ENCODE assay signal across 9 mouse cellular contexts in the genomic region with DNA sequence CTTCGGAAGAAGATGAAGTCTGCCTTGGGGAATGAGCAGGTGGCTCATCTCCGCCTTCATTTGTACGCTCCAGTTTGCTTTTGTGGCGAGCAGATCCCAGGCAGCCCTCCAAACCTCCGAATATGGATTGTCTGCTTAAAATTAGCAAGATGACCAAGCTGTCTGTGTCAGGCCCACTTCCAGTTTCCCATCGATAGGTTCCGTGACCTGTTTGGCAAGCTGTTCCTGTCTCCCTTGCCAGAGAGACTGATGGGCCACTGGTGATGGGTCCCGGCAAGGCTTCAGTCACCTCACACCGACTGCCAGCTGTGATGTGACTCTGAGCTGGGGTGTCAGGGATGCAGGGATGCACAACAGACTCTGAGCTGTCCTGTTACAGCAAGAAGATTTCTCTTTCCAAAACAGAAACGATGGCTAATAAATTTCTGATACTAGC.
DNase-seq lines count a peak whose midpoint lies in the region; ATAC-seq and TF ChIP-seq lines count a peak whose summit lies in the region.
"Had no signal": no experiment of that assay in that cellular context is flagged by ENCODE, and none has a peak within 500 bp of the region (broad histone marks: within the 10 kb centered on the region; RNA-seq: fewer than 3 reads in every experiment).

No protein-coding gene starts in this region.

- ATAC-seq in hindbrain, embryonic 14.5 days (ENCODE audit: low FRiP score): peak; percentile 43; the same call in 1 of the 2 replicates
- ATAC-seq in hindbrain, embryonic 11.5 days (ENCODE audit: low FRiP score): no peak
- ATAC-seq in hindbrain, postnatal 0 days: 0 out of 2 replicates have a peak, but pooled peaks have one; percentile 43
- no peak for ATAC-seq in limb, embryonic 12.5 days (ENCODE audit: insufficient number of reproducible peaks, insufficient read depth, low FRiP score, low TSS enrichment, low read depth)
- ATAC-seq in activated CD4-positive, CD25-positive, alpha-beta regulatory T cell, adult 4 months: no peak

- no peak overlapping the region for H3K4me2 ChIP-seq in hindbrain, embryonic 14.5 days (replicated peaks)
- H3K4me2 ChIP-seq in hindbrain, embryonic 11.5 days (replicated peaks; ENCODE audit: low read depth, low read length): no peak overlapping the region
- no peak overlapping the region for H3K4me2 ChIP-seq in hindbrain, postnatal 0 days (ENCODE audit: low read depth, low read length)
- H3K4me2 ChIP-seq in limb, embryonic 12.5 days: no peak overlapping the region

- DNase-seq in hindbrain, embryonic 14.5 days (ENCODE audit: low spot score): no peak
- no peak for DNase-seq in hindbrain, embryonic 11.5 days (ENCODE audit: low spot score)
- peak; percentile 95 to 96 for DNase-seq in cerebellum, postnatal 10 days
- peak; percentile 74 for DNase-seq in hindbrain, postnatal 0 days (ENCODE audit: low spot score)
- DNase-seq in right cerebral cortex, postnatal 4 days: peak; percentile 16
- no peak for DNase-seq in frontal cortex, postnatal 10 days (ENCODE audit: low spot score in 2 of 2)

- TF ChIP-seq CTCF in hindbrain, postnatal 0 days (IDR thresholded peaks at IDR 0.05; ENCODE audit: low read depth): no peak

- no peaks in the 10 kb centered on the region for H3K27me3 ChIP-seq in hindbrain, embryonic 14.5 days (ENCODE audit: control insufficient read depth, insufficient read depth, low read length)
- H3K27me3 ChIP-seq in hindbrain, embryonic 11.5 days (ENCODE audit: control insufficient read depth, insufficient read depth, low read length): no peaks in the 10 kb centered on the region
- H3K27me3 ChIP-seq in hindbrain, postnatal 0 days (ENCODE audit: insufficient read depth, low read length): no peaks in the 10 kb centered on the region
- H3K27me3 ChIP-seq in limb, embryonic 12.5 days: no peaks in the 10 kb centered on the region
- H3K27me3 ChIP-seq: CH12.LX had no signal

- WGBS in hindbrain, embryonic 14.5 days: 43% methylated on average over 10 of the region's 10 CpGs
- WGBS in hindbrain, embryonic 11.5 days: 60% methylated on average over 10 of the region's 10 CpGs
- 29% methylated on average over 10 of the region's 10 CpGs for WGBS in hindbrain, postnatal 0 days
- 53% methylated on average over 10 of the region's 10 CpGs for WGBS in limb, embryonic 12.5 days

- no peaks in the 10 kb centered on the region for H3K9me3 ChIP-seq in hindbrain, embryonic 14.5 days (ENCODE audit: control insufficient read depth, low read length)
- H3K9me3 ChIP-seq in hindbrain, embryonic 11.5 days (ENCODE audit: control insufficient read depth, low read length): no peaks in the 10 kb centered on the region
- no peaks in the 10 kb centered on the region for H3K9me3 ChIP-seq in hindbrain, postnatal 0 days (ENCODE audit: low read length)
- H3K9me3 ChIP-seq in limb, embryonic 12.5 days: no peaks in the 10 kb centered on the region

- H3K9ac ChIP-seq in hindbrain, embryonic 14.5 days: no peak overlapping the region
- H3K9ac ChIP-seq in hindbrain, embryonic 11.5 days (ENCODE audit: low read depth, low read length): no peak overlapping the region
- no peak overlapping the region for H3K9ac ChIP-seq in hindbrain, postnatal 0 days (replicated peaks; ENCODE audit: low read length)
- no peak overlapping the region for H3K9ac ChIP-seq in limb, embryonic 12.5 days (replicated peaks)

- H3K4me1 ChIP-seq in hindbrain, embryonic 14.5 days (replicated peaks; ENCODE audit: control insufficient read depth, insufficient read depth, low read length): peaks cover 9% of the 10 kb centered on the region; the same call in 1 of the 2 replicates
- H3K4me1 ChIP-seq in hindbrain, embryonic 11.5 days (replicated peaks; ENCODE audit: control insufficient read depth, insufficient read depth, low read length): 0 out of 2 replicates have a peak, but pooled peaks cover 2% of the 10 kb centered on the region
- H3K4me1 ChIP-seq in hindbrain, postnatal 0 days (ENCODE audit: insufficient read depth, low read length): no peaks in the 10 kb centered on the region
- H3K4me1 ChIP-seq in limb, embryonic 12.5 days (replicated peaks): peaks cover 18% of the 10 kb centered on the region

- H3K4me3 ChIP-seq in hindbrain, embryonic 14.5 days (replicated peaks; ENCODE audit: low read length): no peak overlapping the region
- H3K4me3 ChIP-seq in hindbrain, embryonic 11.5 days (ENCODE audit: low read depth, low read length): no peak overlapping the region
- no peak overlapping the region for H3K4me3 ChIP-seq in hindbrain, postnatal 0 days (ENCODE audit: low read length)
- H3K4me3 ChIP-seq in limb, embryonic 12.5 days (replicated peaks): no peak overlapping the region

- no peak overlapping the region; the same call in 1 of the 2 replicates for H3K27ac ChIP-seq in hindbrain, embryonic 14.5 days
- H3K27ac ChIP-seq in hindbrain, embryonic 11.5 days (ENCODE audit: low read depth, low read length): no peak overlapping the region
- no peak overlapping the region for H3K27ac ChIP-seq in hindbrain, postnatal 0 days
- peak overlapping the region; percentile 67; the same call in 1 of the 2 replicates for H3K27ac ChIP-seq in limb, embryonic 12.5 days

- no peaks in the 10 kb centered on the region for H3K36me3 ChIP-seq in hindbrain, embryonic 14.5 days (replicated peaks; ENCODE audit: control insufficient read depth, insufficient read depth)
- H3K36me3 ChIP-seq in hindbrain, embryonic 11.5 days (ENCODE audit: control insufficient read depth, insufficient read depth, low read length): no peaks in the 10 kb centered on the region
- H3K36me3 ChIP-seq in hindbrain, postnatal 0 days (ENCODE audit: insufficient read depth, low read length): no peaks in the 10 kb centered on the region
- H3K36me3 ChIP-seq in limb, embryonic 12.5 days: no peaks in the 10 kb centered on the region

Comparison
In these comparisons a context has a peak if more than half of its experiments do, and no peak if none do; other contexts are left out.
1. ATAC-seq: peak in hindbrain, embryonic 14.5 days (single experiment) and hindbrain, postnatal 0 days (single experiment); none in hindbrain, embryonic 11.5 days (single experiment), limb, embryonic 12.5 days (single experiment) and activated CD4-positive, CD25-positive, alpha-beta regulatory T cell, adult 4 months (single experiment).
2. DNase-seq: peak in cerebellum, postnatal 10 days (2 of 2), hindbrain, postnatal 0 days (single experiment) and right cerebral cortex, postnatal 4 days (single experiment); none in hindbrain, embryonic 14.5 days (single experiment), hindbrain, embryonic 11.5 days (single experiment) and frontal cortex, postnatal 10 days (0 of 2).